Mouse (Mus musculus) liver, embryonic 14.5 days (tissue): ENCODE data around the gene Megf8.

Experiments
- CTCF ChIP-seq: IDR thresholded peaks from 2 replicates; pipeline ENCODE4 v1.5.1; 2016; ENCODE audit warnings: antibody characterized with exemption, low read depth, control low read depth
- EP300 ChIP-seq: IDR thresholded peaks from 2 replicates; pipeline ENCODE4 v1.6.1; 2016; ENCODE audit warnings: antibody characterized with exemption, low read depth

GRCm38 (mm10) chr7:25393451-25394210 lies 76.7 kb downstream of the Megf8 start:
- TF ChIP-seq CTCF, result no peak
- no peak for TF ChIP-seq EP300
